Mouse (Mus musculus) right cerebral cortex, postnatal 36 days (tissue): ENCODE data around the gene Iqce.

Experiments
- DNase-seq, 2 experiments: peaks; one replicate each; pipeline ENCODE4 v3.0.0; 2022; ENCODE audit warnings: low spot score in 2 of 2, mixed read lengths in 1 of 2

Iqce gene

GRCm38 (mm10) chr5:140640812-140641211, 61.4 kb downstream of the Iqce start:
- DNase-seq = no peak

- no peak for DNase-seq
Measured at GRCm38 (mm10) chr5:140639871-140640270, 62.3 kb downstream of the Iqce start.

GRCm38 (mm10) chr5:140639312-140639711, 62.9 kb downstream of the Iqce start:
- no peak for DNase-seq

- DNase-seq = no peak
Measured at GRCm38 (mm10) chr5:140638484-140638883, 63.7 kb downstream of the Iqce start.

- no peak for DNase-seq
Measured at GRCm38 (mm10) chr5:140637989-140638388, 64.2 kb downstream of the Iqce start.

GRCm38 (mm10) chr5:140637058-140637410, 65.1 kb downstream of the Iqce start:
- DNase-seq = no peak

- no peak for DNase-seq
Measured at GRCm38 (mm10) chr5:140636316-140637057, 65.7 kb downstream of the Iqce start.

- DNase-seq = no peak
Measured at GRCm38 (mm10) chr5:140634798-140635722, 67.1 kb downstream of the Iqce start.

GRCm38 (mm10) chr5:140633432-140633831, 68.7 kb downstream of the Iqce start:
- DNase-seq = no peak

- no peak for DNase-seq
Measured at GRCm38 (mm10) chr5:140628995-140629394, 73.2 kb downstream of the Iqce start.

- DNase-seq = no peak
Measured at GRCm38 (mm10) chr5:140627580-140627979, 74.6 kb downstream of the Iqce start.

- DNase-seq = no peak
Measured at GRCm38 (mm10) chr5:140624961-140625360, 77.2 kb downstream of the Iqce start.

- DNase-seq = no peak
Measured at GRCm38 (mm10) chr5:140624238-140624637, 77.9 kb downstream of the Iqce start.

GRCm38 (mm10) chr5:140623791-140624190, 78.4 kb downstream of the Iqce start:
- DNase-seq = no peak

- DNase-seq = no peak
Measured at GRCm38 (mm10) chr5:140622978-140623670, 79.1 kb downstream of the Iqce start.

GRCm38 (mm10) chr5:140621517-140621916, 80.7 kb downstream of the Iqce start:
- no peak for DNase-seq

GRCm38 (mm10) chr5:140621092-140621491, 81.1 kb downstream of the Iqce start:
- DNase-seq = no peak

GRCm38 (mm10) chr5:140619895-140620736, 82.1 kb downstream of the Iqce start:
- no peak for DNase-seq

- no peak for DNase-seq
Measured at GRCm38 (mm10) chr5:140619151-140619771, 82.9 kb downstream of the Iqce start.

GRCm38 (mm10) chr5:140617714-140618113, 84.5 kb downstream of the Iqce start:
- DNase-seq = no peak

GRCm38 (mm10) chr5:140616691-140617090, 85.5 kb downstream of the Iqce start:
- no peak for DNase-seq
